ENCODE assay signal across 11 mouse cellular contexts in the genomic region with DNA sequence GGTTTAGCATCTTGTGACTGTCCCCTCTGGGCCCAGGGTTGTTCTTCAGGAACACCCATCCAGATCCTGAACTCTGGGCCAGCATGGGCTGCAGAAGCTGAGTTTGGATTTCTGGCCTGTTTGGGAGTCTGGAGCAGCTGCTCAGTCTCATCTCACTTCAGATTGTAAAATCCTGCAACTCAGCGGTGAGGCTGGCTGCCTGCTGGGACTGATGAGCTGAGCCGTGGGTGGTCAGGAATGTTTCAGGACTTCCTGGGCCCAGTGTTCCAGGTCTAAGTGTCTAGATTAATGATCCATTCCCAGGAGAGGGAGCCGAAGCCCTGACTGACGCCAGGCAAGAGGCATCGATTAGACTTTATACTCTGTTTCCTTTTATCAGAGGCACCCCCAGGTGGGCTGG.
DNase-seq lines count a peak whose midpoint lies in the region; ATAC-seq lines count a peak whose summit lies in the region.
"Had no signal": no experiment of that assay in that cellular context is flagged by ENCODE, and none has a peak within 500 bp of the region (broad histone marks: within the 10 kb centered on the region; RNA-seq: fewer than 3 reads in every experiment).

No protein-coding gene starts in this region.

- peak; percentile 84; the same call in 1 of the 2 replicates for ATAC-seq in frontal cortex, adult (ENCODE audit: low TSS enrichment)
- ATAC-seq: activated CD4-positive, CD25-positive, alpha-beta regulatory T cell, adult 4 months had no signal

- intact Hi-C loops in heart, postnatal 14 days (cut with DNase I), result no loop called here

- no peak for DNase-seq in frontal cortex, postnatal 10 days (ENCODE audit: low spot score in 2 of 2)
- peak; percentile 86 for DNase-seq in kidney, adult 11 months
- DNase-seq in kidney, postnatal 10 days, result peak; percentile 57
- peak; percentile 20 for DNase-seq in lung, postnatal 36 days
- DNase-seq in natural killer cell, adult 2 months (ENCODE audit: low spot score in 2 of 2), result no peak
- no peak for DNase-seq in heart, postnatal 14 days
- no peak for DNase-seq in embryo, embryonic 10.5 days (ENCODE audit: low spot score)
- DNase-seq: cerebellum, postnatal 25 days; gastrocnemius, postnatal 14 days had no signal

Comparison
In these comparisons a context has a peak if more than half of its experiments do, and no peak if none do; other contexts are left out.
1. DNase-seq: peak in kidney, adult 11 months (single experiment), kidney, postnatal 10 days (single experiment) and lung, postnatal 36 days (single experiment); none in frontal cortex, postnatal 10 days (0 of 2), natural killer cell, adult 2 months (0 of 2), heart, postnatal 14 days (0 of 2) and embryo, embryonic 10.5 days (single experiment).